Mouse (Mus musculus): ENCODE results near the gene Tmem207.

GRCm38 (mm10) chr16:26456182-26456581 lies 70.4 kb downstream of the Tmem207 start:
- TF ChIP-seq CTCF (IDR thresholded peaks at IDR 0.05; ENCODE audit: borderline replicate concordance, insufficient read depth, low read length) (no peak), POLR2A (IDR thresholded peaks at IDR 0.05; ENCODE audit: low read depth, low read length) (no peak)
